Mouse (Mus musculus) G1E (cell line): ENCODE data around the gene Usp29.
"Not testable (repeated sequence)": the region's sequence is repeated elsewhere in the genome, so short reads cannot be mapped to it uniquely, and the experiment has no call there.

Experiments
- CTCF ChIP-seq: IDR thresholded peaks from 2 replicates; pipeline ENCODE4 v1.5.1; 2012; ENCODE audit warnings: low read depth, low read length, inconsistent platforms, mixed read lengths
- GATA1 ChIP-seq: IDR thresholded peaks from 2 replicates; pipeline ENCODE4 v1.6.1; 2012; ENCODE audit warnings: borderline replicate concordance, low read length, inconsistent platforms, mixed read lengths
- GATA2 ChIP-seq: IDR thresholded peaks from 2 replicates; pipeline ENCODE4 v1.6.1; 2012; ENCODE audit warnings: low read depth, low read length, inconsistent platforms, borderline replicate concordance
- POLR2AphosphoS5 ChIP-seq: IDR thresholded peaks from 2 replicates; pipeline ENCODE4 v1.6.1; 2012; ENCODE audit warnings: low read depth, low read length, inconsistent platforms; ENCODE audit not compliant: insufficient replicate concordance
- TAL1 ChIP-seq: conservative IDR thresholded peaks from 2 replicates; pipeline ENCODE4 v1.6.1; 2012; ENCODE audit warnings: low read depth, low read length, inconsistent platforms, mixed read lengths

DNA sequence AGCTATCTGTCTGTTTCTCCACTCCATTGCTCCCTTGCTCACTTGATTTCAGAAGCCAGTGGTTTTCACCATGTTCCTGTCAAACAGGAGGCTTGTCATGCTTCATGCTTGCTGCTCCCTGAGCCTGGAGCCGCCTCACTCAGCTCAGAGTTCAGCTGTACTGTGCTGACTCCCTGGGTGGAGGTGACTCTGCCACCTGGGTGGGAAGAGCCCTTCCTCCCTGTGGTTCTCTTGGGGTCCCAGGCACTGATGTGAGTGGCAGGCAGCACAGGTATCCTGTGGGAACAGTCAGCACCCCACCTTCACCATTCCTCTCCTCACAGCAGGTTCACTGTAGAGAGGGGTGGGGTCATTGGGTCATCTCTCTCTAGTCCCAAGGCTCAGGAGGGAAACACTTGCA, 150.5 kb downstream of the Usp29 start:
- not testable (repeated sequence) for TF ChIP-seq CTCF, GATA1, POLR2AphosphoS5, TAL1, GATA2
